Mouse (Mus musculus) frontal cortex, adult (tissue): ENCODE measurements around the gene Lman2l.

Experiments
- ATAC-seq: cut with Nextera tagmentation; 2 replicates; pipeline ENCODE4 v1.9.2; 2017; ENCODE audit warnings: mild to moderate bottlenecking, moderate library complexity, mixed read lengths; ENCODE audit not compliant: low TSS enrichment

Gene Lman2l

DNA sequence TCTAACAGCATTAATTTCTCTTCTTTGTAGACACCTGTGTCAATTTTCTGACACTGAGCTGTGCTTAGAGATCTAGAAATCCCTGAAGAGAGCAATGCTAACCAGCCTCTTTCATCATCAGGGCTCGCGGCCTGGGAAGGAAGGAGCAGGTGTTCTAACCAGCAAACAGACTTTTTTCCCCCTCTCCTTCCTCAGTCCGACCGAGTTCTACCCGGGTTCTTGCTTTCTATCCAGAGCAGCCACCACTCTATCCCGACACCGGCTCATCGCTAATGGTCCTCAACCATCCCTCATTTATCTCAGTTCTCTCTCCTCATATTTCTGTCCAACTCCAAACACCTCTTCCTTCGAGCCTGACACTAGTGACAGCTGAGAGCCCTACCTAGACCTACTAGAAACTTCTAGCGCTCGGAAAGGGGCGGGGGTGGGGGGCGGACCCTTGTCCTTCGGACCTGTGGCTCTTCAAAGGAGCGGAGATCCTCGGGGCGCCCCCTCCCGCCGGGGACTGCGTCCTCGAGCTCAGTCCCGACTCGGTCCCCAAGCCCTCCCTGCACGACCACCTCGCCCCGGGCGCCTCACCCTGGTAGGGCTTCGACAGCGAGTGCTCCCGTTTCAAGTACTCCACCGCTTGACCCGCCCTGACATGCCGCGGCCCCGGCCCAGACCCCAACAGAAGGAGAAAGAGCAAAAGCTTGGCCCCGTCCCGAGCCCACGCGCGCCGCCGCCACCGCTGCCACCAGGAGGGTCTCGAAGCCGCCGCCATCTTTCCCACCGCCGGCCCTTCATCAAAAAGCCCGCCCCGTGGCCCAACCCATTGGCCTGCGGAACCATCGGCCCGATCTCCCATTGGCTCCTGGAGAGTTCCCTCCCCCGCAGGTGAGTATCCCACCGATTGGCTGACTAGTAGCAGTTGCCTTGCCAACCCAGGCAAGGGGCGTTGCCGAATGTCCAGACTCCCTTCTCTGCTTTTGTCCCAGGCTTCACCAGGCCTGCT is at the start of gene Lman2l:
Gene Lman2l (minus strand): TSS at position 801 of the 994 bp plus-strand sequence.
- peak; percentile 99 for ATAC-seq

- ATAC-seq, result no peak
Measured at GRCm38 (mm10) chr1:36493299-36493698, 48.2 kb upstream of the Lman2l start.

DNA sequence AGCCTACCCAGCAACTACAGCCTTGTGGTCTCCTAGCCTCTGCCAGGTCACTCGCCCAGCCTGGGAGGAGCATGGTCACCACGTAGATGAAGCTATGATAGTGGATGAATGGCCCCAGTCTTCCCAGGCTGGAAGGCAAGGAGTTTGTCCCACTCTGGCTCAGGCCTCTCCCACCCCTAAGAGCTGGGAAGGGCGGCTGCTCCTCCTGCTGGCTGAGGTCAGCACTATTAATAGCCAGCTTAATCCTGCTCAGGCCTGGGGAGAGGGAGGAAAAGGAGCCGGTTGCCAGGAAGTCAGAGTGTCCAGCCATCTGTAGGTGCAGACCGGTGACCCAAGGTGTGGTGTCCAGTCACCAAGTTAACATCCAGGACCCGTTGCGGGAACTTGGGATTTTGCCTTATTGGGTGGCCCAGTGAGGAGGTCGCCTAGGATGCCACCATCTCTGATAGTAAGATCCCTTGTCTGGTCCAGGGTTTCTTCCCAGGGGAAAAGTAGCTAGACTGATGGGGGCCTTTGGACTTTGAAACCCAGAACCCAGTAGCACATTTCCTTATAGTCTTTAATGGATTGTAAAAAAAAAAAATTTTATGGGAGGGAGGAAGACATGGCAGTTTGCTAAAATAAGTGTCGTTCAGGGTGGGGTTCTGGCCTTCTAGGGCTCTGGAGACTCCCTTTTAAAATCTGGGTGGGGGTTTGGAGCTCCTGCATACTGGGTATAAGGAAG is 47.5 kb upstream of the Lman2l start:
- 0 out of 2 replicates have a peak, but pooled peaks have one; percentile 44 for ATAC-seq

DNA sequence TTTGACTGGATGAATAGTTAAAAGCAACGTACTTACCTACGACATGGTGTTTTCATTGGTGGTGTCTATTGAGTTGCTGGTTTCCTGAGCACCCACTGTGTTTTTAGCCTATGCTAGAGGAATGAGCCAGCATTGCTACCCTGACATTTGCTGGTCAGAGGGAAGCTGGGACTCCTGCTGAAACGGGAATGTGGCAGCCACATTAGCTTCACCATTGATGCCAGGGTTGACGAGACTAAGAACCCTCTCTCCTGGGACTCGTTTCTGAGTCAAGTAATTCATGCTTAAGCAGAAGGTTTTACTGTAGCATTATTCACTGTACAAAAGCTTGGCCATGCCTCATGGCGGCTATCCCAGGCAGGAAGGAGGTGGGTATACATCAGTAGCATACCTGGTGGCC is 44.6 kb upstream of the Lman2l start:
- no peak for ATAC-seq

- ATAC-seq, result no peak
Measured at GRCm38 (mm10) chr1:36487111-36487510, 42.0 kb upstream of the Lman2l start.

- ATAC-seq, result no peak
Measured at GRCm38 (mm10) chr1:36485080-36485479, 40.0 kb upstream of the Lman2l start.

DNA sequence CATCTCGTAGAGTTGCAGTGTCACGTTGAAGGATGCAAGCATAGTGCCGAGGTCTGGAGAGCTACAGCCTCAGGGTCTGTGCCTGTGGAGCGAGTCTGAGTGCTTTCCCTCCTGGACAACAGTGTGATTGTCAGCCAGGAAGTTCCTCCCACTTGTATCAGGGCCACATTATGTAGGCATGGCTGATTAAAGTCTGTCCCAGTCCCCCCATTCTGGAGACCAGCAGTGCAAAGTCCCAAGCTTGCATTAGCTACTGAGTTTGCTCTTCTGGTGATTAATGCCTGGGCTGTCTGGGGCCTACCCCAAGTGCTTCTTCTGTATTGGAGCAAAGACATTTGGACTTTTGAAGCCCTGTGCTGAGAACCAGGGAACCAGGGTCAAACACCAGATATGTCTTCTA is 38.8 kb upstream of the Lman2l start:
- ATAC-seq, result no peak

- ATAC-seq, result no peak
Measured at GRCm38 (mm10) chr1:36479903-36480899, 35.1 kb upstream of the Lman2l start.

GRCm38 (mm10) chr1:36478343-36478795 is 33.3 kb upstream of the Lman2l start:
- no peak for ATAC-seq

GRCm38 (mm10) chr1:36476426-36476825 is 31.4 kb upstream of the Lman2l start:
- no peak for ATAC-seq

DNA sequence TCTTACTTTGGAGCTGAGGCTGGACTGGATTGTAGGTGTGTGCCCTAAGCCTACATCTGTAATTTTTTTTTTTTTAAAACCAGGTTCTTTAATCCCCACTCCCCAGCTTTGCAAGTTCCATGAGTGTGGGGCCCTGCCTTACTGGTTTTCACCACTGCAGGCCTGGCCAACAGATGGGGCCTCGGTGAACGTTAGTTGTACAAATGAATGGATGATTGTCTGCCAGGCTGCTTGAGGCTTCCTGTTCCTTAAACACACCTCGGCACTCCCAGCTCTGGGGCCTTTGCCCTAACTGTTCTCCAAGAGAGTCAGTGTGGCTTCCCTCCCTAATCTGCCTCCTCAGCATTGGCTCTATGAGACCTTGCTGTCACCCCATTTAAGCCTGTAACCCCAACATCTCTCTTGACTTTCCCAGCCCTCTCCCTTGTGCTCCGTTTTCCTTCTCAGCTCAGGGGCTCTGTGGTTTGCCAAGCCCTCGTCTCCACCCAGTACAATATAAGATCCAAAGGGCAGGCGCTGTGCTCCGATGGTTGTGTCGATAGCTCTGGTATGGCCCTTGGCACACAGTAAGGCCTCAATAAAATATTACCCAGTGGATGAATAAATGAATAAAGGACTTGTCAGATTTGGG is 30.5 kb upstream of the Lman2l start:
- ATAC-seq, result no peak

DNA sequence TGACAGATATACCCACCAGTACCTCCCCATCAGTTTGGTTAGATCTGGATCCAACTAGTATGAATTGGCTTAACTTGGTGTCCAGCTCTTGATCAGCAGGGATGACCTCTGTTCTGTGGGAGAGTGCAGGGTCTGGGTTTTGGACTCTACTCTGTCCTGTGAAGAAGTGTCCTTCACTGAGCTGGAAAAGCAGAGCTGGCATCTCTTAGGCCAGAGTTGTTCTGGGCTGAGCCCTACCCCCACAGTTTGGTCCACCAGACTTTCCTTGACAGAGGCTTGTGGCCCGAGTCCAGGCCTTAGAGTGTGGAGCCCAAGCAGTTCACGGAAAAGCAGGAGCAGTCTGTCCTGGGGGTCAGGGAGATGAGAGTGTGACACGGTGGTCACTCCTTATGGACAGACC is 29.6 kb upstream of the Lman2l start:
- ATAC-seq, result no peak

GRCm38 (mm10) chr1:36473211-36473780 is 28.2 kb upstream of the Lman2l start:
- no peak for ATAC-seq

- ATAC-seq, result no peak
Measured at GRCm38 (mm10) chr1:36472106-36472440, 27.0 kb upstream of the Lman2l start.

DNA sequence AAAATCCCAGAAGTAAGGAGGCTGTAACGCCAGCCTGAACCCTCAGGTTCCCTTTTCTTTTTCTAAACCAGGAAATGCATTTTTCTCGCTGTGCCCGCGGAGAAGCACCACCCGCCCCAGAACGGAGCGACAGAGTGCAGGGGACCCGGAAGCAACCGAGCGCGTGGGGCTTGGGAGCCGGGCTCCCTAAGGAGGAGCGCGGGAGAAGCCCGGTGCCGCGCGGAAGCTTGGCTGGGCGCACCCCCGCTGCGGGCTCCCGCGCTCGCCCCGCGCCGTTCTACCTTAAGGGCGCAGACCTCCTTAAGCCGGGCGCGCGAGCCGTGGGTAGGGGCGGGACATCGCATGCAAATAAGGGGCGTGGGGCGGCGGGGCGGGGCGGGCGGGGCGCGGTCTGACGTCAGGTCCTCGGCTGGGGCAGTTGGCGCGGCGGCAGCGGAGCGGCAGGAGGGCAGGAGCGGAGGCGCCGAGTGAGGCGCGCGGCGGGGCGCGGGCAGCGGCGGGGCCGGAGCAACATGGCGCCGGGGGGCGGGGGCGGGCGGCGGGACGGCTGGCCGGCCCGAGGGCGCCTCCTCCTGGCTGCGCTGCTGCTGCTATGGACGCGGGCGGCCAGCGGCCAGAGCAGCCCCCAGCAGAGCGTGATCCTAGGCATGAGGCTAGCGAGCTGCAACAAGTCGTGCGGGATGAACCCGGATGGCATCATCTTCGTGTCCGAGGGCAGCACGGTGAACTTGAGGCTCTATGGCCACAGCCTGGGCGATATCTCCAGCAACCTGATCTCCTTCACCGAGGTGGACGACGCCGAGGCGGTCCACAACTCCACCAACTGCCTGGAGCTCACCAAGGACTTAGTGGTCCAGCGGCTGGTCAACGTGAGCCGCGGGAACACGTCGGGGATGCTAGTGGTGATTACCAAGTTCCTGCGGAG is 26.4 kb upstream of the Lman2l start, which contains the start of gene Cnnm4:
Gene Cnnm4 (plus strand): TSS at position 440 of the 925 bp plus-strand sequence.
- ATAC-seq, result peak; percentile 88

GRCm38 (mm10) chr1:36469811-36470444 is 24.9 kb upstream of the Lman2l start:
- no peak for ATAC-seq

DNA sequence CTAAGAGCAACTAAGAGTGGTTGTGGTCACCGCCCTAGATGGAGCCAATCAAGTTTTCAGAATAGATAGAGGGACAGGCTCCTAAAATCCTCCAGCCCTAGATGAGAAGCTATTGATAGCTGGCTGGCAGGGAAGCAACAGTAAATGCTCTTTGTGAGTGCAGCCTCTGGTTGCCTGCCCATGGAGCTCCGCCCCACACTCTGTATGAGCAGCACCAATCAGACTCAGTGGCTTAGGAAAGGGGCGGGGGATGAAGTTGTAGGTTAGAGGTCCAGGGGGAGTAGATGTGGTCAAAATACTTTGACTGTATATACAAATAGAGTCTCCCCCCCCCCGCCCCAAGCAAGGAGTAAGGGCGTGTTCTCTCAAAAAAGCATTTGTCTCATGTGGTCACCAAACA is 22.4 kb upstream of the Lman2l start:
- no peak for ATAC-seq

- no peak for ATAC-seq
Measured at GRCm38 (mm10) chr1:36465641-36466160, 20.6 kb upstream of the Lman2l start.

DNA sequence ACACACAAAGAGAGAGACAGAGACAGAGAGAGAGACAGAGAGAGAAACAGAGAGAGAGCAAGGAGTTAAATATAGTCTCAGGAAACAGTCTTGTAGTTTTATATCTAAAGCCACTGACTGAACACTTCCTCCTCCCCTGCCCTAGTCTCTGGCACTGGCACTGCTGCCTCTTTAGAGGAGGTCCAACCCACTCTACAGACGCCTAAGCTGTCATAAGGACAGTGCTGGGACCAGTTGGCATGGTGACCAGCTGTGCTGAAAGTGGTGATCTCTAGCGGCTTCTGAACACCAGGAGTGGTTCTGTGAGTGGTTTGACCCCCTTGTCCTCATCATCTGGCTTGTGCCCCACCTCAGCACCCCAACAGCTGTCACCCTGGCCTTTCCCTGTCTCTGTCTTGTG is 16.8 kb upstream of the Lman2l start:
- ATAC-seq, result no peak
